Mouse (Mus musculus) left cerebral cortex, adult 2 months (tissue): Measurements from ENCODE around the gene Prph2. TPM values are rescaled to one million over a fixed set of nuclear protein-coding genes. Genes with fewer than 3 reads are reported as not detected.

ENCODE experiments used
- DNase-seq, 2 experiments: peaks; one replicate each; pipeline ENCODE4 v3.0.0; 2021 to 2022; ENCODE audit warnings: low spot score in 2 of 2, mixed read lengths in 1 of 2; ENCODE audit errors: extremely low spot score in 1 of 2
- H3K27ac ChIP-seq: fragments of 200-600 bp; 2 replicates; pipeline ENCODE4 v1.8.1; 2022
- H3K4me3 ChIP-seq: fragments of 200-600 bp; 2 replicates; pipeline ENCODE4 v1.8.1; 2022
- CTCF ChIP-seq: fragments of 200-600 bp; IDR thresholded peaks from 2 replicates; pipeline ENCODE4 v1.8.1; 2022; ENCODE audit warnings: antibody characterized with exemption, mild to moderate bottlenecking, moderate library complexity
- intact Hi-C: fragments of 180-260 bp; cut with DNase I; formaldehyde crosslinking; loops from one replicate; pipeline ENCODE4 v1.15.1; 2025
- total RNA-seq, 2 experiments: library from RNA; stranded (reverse); gene quantifications; 2 replicates each; pipeline ENCODE4 v1.2.3; 2021

The Prph2 gene
- total RNA-seq, 2 experiments from 2014 or later: not detected

DNA sequence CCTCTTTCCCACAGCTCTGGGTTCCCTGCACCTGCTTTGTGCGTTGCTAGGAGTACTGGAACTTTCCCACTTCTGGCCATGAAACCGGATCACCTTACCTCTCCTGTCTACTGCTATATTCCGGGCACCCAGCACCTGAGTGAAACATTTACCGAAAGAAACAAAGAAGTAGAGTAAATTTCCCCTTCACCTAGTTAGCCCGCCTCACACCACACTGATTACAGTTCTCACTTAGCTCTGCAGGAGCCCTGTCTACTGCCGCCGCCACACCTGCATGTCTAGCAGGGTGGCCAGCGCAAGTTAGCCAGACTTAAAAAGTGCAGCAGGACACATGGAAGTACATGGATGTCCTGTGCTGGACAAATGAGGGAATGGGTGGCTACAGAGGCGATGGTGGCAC is 27.2 kb upstream of the Prph2 start:
- no peak for TF ChIP-seq CTCF
- H3K4me3 ChIP-seq: no peak overlapping the region
- DNase-seq: no peak
- intact Hi-C loops: no loop called here
- H3K27ac ChIP-seq: no peak overlapping the region

GRCm38 (mm10) chr17:46884766-46885165 is 25.5 kb upstream of the Prph2 start:
- no peak for TF ChIP-seq CTCF
- DNase-seq: no peak
- Histone ChIP-seq H3K4me3 (no peak overlapping the region), H3K27ac (no peak overlapping the region)
- intact Hi-C loops: no loop called here

DNA sequence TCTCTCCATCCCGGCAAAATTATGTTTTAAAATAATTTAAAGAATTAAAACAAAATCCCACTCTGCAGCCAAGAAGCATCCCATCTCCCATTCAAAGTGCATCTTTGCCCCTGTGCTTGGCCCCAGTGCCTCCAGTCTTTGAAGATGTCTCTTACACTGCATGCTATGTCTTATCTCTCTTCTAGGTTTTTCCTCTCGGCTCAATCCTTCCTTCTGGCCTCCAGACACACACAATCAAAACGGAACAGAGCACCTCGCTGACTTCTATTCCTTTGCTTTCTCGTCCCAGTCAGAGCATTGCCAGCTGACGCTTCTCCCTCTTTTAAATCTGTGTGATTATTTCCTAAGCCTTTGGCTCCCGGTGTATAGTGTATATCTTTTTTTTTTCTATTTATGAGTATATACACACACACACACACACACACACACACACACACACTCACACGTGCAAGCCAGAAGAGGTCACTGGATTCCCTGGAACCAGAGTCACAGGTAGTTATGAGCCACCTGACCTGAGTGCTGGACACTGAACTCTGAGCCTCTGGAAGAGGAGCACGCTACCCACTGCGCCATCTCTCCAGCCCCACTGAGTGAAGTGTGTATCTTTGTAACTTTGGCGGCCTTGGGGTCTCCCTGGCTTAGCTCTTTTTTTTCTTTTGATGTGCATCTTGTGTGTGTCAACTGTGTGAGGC is 24.9 kb upstream of the Prph2 start:
- no peak overlapping the region for H3K27ac ChIP-seq
- DNase-seq: no peak
- intact Hi-C loops: no loop called here
- no peak overlapping the region for H3K4me3 ChIP-seq
- no peak for TF ChIP-seq CTCF

- intact Hi-C loops: no loop called here
- Histone ChIP-seq H3K27ac (no peak overlapping the region), H3K4me3 (no peak overlapping the region)
- no peak for DNase-seq
- no peak for TF ChIP-seq CTCF
These were observed 24.2 kb upstream of the Prph2 start for GRCm38 (mm10) chr17:46885910-46886643.

DNA sequence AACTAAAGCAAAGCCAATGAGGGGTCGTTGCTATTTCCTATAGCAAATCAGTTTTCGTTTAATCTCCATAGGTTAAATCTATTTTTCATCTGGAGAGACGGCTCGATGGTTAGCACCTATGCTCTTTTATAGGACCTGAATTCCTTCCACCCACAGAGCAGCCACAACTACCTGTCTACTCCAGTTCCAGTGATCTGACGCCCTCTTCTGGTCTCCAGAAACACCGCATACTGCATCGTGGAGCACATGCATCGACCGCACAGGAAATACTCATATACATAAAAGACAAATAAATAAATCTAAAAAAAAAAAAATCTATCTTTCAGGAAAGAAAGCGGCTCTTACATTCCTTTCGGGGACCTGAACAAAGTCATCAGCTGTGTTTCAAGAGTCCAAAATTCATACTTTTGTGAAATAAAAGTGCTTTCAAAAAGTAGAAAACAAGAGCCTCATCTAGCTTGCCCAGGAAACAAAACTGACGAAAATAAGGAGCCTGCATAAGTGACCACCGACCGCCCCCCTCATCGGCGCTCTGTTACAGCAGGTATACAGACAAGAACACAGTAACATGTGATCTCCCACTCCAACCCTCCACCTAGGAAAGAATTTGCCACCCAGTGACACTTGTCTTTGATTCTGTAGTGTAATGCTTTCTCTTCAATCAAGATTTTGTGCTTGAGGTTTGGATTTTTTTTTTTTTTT is 21.6 kb upstream of the Prph2 start:
- peak; percentile 32 to 55 for DNase-seq

DNA sequence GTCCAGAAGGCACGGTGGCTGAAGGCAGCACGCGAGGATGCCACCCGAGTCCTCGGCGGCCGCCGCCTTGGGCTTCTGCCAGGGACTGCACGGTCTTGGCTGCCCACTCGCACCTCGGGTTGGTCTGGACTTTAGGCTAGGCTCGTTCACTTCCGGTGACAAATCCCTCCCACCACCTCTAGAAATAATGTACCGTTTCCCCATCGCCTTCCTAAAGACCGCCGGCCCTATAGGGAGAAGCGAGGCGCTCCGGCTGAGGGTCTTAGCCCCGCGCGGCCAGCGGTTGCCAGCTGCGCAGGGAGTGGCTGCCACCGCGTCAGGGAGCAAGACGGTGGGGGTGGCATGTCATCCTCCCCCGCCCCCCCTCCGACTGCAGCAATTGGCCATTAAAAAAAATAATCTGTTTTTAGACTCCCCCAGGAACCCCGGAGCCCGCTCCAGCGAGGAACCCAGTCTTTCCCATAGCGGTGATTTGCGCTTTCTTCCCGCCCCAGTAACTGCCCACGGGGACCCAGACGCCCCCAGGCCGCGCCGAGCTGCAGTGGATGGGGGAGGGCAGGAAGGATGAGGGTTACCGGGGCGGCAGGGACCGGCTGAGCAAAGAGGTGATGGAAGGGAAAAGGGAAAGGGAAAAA is 20.7 kb upstream of the Prph2 start:
- Histone ChIP-seq H3K27ac (peak overlapping the region; percentile 99), H3K4me3 (peak overlapping the region; percentile 79)
- peak; percentile 71 to 78 for DNase-seq
- intact Hi-C loops: loop anchor here (1.0 to 5.0 kb wide), 3 partner anchors 32 to 107 kb away; partner anchors contain the start of gene Rpl7l1
- TF ChIP-seq CTCF: no peak; the same call in none of the 2 replicates

More for the DNA sequence above, 21.6 kb upstream of the Prph2 start:
- TF ChIP-seq CTCF: peak; percentile 76
- H3K4me3 ChIP-seq: peak overlapping the region; percentile 79
- intact Hi-C loops: loop anchor here (1.0 kb wide), 1 partner anchor 31 kb away; no protein-coding TSS in a partner anchor
- peak overlapping the region; percentile 99; the same call in 1 of the 2 replicates for H3K27ac ChIP-seq

- intact Hi-C loops: loop anchor here (1.0 to 5.0 kb wide), 2 partner anchors 42 to 108 kb away; partner anchors contain the start of gene Rpl7l1
- H3K27ac ChIP-seq: peak within 1 kb of the TSS; percentile 99
- peak; percentile 96 to 97 for DNase-seq
- H3K4me3 ChIP-seq: peak within 1 kb of the TSS; percentile 79
- no peak for TF ChIP-seq CTCF
These were observed 20.0 kb upstream of the Prph2 start, which contains the start of gene Tbcc for GRCm38 (mm10) chr17:46890116-46890815. Gene Tbcc, plus strand, starts transcription at chr17:46890684.

DNA sequence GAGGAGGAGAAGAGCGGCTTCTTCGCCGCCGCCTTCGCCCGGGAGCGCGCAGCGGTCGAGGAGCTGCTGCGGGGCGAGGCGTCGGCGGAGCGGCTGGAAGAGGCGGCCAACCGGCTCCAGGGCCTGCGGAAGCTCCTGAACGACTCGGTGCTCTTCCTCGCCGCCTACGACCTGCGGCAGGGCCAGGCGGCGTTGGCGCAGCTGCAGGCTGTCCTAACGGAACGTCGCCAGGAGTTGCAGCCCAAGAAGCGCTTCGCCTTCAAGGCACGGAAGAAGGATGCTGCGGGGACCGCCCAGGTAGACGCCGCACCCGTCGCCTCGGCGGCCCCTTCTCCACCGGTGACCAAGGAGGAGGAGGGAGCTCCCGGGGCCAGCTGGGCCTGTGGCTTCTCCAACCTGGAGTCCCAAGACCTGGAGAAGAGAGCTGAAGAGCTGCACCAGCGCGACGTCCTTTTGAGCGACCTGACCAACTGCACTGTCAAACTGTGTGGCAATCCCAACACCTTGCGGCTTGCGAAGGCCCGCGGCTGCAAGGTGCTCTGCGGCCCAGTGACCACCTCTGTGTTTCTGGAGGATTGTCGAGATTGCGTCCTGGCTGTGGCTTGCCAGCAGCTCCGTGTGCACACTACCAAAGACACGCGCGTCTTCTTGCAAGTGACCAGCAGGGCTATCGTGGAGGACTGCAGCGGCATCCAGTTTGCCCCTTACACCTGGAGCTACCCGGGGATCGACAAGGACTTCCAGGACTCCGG is 19.2 kb upstream of the Prph2 start:
- Histone ChIP-seq H3K4me3 (peak overlapping the region; percentile 61), H3K27ac (peak overlapping the region; percentile 95)
- no peak for DNase-seq
- intact Hi-C loops: loop anchor here (1.0 to 5.0 kb wide), 2 partner anchors 41 to 109 kb away; partner anchors contain the start of gene Rpl7l1
- TF ChIP-seq CTCF: no peak; the same call in 1 of the 2 replicates

GRCm38 (mm10) chr17:46895426-46895825 is 14.8 kb upstream of the Prph2 start:
- DNase-seq: no peak
- no peak for TF ChIP-seq CTCF
- Histone ChIP-seq H3K4me3 (no peak overlapping the region), H3K27ac (no peak overlapping the region)
- intact Hi-C loops: no loop called here
